Mouse (Mus musculus): ENCODE measurements at regions not wholly inside any gene's neighbourhood (a gene's known extent, or its start where the extent isn't known, plus 50 kb on each side); places are given as distances from the start of the nearest gene placed in this dataset.

DNA sequence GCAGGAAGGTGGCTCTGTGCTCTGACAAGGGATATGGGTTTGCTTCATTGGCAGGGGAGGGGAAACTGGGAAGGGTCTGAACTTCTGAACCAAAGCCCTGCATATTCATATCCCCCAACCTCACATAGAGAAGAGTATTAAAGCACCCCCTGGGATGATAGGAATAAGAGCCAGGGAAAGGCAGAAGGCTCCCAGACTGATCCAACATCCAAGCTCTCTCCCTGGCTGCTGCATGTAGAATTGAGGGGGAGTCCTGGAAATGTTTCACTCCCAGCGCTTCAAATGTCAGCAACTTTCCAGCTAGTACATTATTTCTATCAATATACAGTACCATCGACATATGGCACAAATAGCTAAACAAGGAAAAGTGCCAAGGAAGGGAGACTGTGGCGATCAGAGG lies 51.1 kb upstream of the Prickle1 start:
- no peak for DNase-seq (ENCODE audit: low spot score)

DNA sequence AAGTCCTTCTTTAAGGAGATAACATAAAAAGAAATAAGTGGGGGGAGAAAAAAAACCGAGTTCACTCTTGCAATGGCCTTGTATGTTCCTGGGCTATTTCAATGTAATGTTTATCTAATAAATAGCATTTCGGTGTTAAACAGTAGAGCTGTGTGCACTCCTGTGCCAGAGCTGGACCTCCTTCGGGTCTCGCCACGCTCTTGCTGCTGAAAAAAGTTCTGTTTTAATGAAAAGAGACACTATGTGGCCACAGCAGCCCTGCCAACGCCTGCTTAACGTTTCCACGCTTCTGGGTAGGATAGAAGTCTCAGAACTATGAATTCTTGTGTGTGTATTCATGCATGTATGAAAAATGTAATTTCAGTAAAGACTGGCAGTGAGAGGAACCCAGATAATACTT lies 50.3 kb upstream of the Prickle1 start:
- no peak for DNase-seq (ENCODE audit: low spot score)

Measured in c-Kit-positive CD71-positive TER-119-positive erythroid progenitor cells, embryonic 14.5 days (primary cell).